Mouse (Mus musculus): ENCODE measurements around the gene Ciita.

- TF ChIP-seq CTCF (IDR thresholded peaks at IDR 0.05) (no peak), EP300 (IDR thresholded peaks at IDR 0.05) (no peak)
These were observed 30.9 kb upstream of the Ciita start for GRCm38 (mm10) chr16:10448931-10449330.
